Mouse (Mus musculus): ENCODE measurements around the gene Unc119. TPM values are rescaled to one million over a fixed set of nuclear protein-coding genes. Genes with fewer than 3 reads are reported as not detected.

The Unc119 gene
- total RNA-seq, 2 experiments from 2014 or later, result 10.1 to 16.2 TPM

DNA sequence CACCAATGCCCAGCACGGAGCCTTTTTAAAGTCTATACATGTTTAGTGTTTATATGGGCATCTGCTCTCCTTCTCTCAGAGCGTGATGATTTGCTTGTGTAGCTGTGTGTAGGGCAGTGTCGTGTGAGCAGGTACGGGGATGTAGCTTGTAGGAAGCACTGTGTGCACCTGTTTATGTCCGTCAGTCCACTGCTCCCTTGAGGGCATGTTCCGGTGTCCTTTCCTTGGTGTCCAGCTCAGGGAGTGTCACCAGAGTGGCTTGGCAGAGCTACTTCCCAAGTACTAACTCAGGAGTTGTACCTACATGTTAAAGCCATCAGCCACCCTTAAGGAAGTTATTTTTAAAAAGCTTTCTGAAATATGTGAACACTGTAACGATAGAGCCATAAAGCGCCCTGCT lies 6.2 kb upstream of the Unc119 start:
- DNase-seq, result no peak

GRCm38 (mm10) chr11:78341702-78342101 lies 1.6 kb upstream of the Unc119 start:
- DNase-seq, result no peak
- intact Hi-C loops (cut with DNase I), result no loop called here

More for the DNA sequence above, 6.2 kb upstream of the Unc119 start:
- intact Hi-C loops (cut with DNase I), result no loop called here

- intact Hi-C loops (cut with DNase I), result loop anchor here (2.0 kb wide), 1 partner anchor 80 kb away; no protein-coding TSS in a partner anchor
- no peak for DNase-seq
Measured at GRCm38 (mm10) chr11:78344328-78344889, 1.1 kb downstream of the Unc119 start.

- peak; percentile 64 to 66 for DNase-seq
- intact Hi-C loops (cut with DNase I), result loop anchor here (2.0 kb wide), 1 partner anchor 80 kb away; no protein-coding TSS in a partner anchor
Measured at GRCm38 (mm10) chr11:78344890-78345715, 1.8 kb downstream of the Unc119 start.

GRCm38 (mm10) chr11:78345801-78346200 lies 2.5 kb downstream of the Unc119 start:
- intact Hi-C loops (cut with DNase I), result loop anchor here (2.0 kb wide), 1 partner anchor 81 kb away; no protein-coding TSS in a partner anchor
- DNase-seq, result no peak

DNA sequence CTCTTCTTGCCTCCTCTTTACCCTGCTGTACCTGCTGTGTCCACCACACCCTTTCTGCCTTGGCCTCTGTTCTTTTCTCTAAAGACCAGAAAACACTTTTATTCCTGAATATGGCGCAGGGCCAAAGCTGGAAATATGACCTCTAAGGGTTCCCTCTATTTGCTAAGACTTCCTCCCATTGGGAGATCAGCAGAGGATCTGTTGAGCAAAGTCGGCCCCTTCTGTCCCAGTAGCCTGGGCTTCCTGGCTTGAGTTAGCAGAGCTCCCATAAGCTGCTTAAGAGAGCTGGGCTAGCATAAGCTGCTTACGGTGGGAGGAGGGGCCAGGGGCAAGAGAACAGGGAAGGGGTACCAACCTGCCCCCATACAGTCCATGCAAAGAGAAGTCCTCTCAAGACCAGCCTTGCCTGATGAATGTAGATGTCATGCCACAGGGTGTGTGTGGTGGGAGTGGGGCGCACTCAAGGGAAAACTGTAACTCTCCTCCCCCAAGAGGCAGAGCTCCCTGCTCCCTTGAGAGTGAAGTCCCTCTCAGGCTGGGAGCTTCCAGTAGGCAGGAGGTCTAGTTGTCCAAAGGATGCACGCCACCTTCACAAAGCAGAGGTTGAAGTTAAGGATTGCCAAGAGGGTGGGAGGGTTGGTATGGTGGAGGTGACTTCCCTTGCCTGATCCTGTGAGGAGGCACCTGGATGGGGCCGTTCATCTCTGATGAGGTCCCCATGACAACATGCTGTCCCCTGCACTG lies 3.2 kb downstream of the Unc119 start:
- no peak for DNase-seq
- intact Hi-C loops (cut with DNase I), result no loop called here

DNA sequence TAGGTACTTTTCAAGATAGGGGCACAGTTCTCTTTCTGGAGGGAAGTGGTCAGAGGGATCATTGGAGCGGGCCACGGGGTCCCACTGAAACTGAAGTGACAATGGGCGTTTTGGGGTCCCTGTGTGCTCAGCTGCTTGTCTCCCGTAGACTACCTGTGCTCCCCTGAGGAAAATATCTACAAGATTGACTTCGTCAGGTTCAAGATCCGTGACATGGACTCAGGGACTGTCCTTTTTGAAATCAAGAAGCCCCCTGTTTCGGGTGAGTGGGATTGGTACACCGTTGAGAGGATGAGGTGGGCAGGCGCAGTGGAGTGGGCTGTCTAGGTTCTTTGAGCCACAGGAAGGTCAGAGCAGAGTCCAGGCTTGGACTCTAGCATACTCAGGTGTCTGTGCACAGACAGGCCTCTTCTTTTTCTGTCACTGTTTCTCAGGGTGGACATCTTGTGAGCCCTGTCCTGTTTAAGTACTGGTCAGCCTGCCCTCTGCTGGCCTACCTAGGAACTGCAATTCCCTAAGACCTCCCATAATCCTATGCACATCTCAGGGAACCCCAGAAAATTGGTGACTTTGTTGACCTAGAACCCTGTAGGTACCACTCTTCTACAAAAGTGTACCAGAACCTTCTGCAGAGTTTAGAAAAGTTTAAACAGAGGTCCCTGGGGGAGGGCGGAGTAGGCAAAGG lies 3.9 kb downstream of the Unc119 start:
- peak; percentile 62 to 71 for DNase-seq
- intact Hi-C loops (cut with DNase I), result no loop called here

DNA sequence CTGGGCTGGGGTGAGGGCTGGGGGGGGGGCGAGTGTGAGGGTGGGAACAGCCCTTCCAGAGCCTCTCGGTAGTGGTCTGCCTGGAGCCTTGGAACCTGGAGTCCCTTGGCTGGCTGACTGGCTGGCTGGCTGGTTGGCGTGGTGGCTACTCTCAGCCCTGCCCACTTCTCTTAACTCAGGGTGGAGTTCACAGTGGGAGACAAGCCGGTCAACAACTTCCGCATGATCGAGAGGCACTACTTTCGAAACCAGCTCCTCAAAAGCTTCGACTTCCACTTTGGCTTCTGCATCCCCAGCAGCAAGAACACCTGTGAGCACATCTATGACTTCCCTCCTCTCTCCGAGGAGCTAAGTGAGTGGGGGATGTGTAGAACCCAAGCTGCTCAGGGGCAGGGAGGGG lies 4.6 kb downstream of the Unc119 start:
- intact Hi-C loops (cut with DNase I), result no loop called here
- no peak for DNase-seq

- intact Hi-C loops (cut with DNase I), result no loop called here
- DNase-seq, result no peak
Measured at GRCm38 (mm10) chr11:78348474-78348873, 5.2 kb downstream of the Unc119 start.

DNA sequence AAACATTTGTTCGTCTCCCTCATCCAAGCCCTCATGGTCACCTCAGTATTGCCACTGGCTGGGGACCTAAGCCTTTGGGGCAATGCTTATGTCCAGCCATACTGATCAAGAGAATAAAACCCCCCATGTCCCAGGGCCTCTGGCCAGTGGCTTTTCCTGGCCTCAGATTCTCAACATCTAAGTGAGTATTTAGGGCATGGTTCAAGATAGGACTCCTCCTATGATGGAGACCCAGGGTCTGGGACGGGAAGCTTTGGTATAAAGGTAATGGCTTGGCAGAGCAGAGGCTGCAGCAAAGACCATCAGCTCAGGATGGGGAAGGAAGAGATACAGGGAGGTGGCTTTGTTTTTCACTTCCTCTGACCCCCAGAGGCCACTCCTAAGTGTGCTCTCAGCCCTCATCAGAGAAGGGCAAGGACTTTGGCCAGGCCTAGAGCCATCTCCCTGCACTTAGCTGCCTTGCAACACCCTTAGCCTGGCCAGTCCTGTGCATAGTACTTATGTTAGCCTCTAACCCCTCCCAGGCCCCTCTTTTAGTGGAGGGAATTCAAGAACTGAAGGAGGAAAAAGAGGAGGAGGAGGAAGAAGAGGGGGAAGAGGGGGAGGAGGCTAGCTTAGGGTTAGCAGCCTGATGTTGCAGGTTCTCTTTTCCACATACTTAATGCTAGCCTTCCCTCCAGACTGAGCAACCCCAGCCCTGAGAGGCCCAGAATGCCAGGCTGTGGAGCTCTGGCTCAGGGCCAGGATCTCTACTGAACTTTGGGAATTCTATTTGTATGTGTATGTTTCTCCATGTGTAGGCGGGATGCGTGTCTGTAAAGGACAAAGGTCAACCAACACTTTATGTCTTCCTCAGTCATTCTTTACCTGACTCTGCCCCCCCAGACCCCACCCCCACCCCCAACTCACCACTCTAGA lies 6.4 kb downstream of the Unc119 start:
- intact Hi-C loops (cut with DNase I), result no loop called here
- no peak for DNase-seq

GRCm38 (mm10) chr11:78353081-78353480 lies 9.8 kb downstream of the Unc119 start:
- intact Hi-C loops (cut with DNase I), result no loop called here
- DNase-seq, result no peak

DNA sequence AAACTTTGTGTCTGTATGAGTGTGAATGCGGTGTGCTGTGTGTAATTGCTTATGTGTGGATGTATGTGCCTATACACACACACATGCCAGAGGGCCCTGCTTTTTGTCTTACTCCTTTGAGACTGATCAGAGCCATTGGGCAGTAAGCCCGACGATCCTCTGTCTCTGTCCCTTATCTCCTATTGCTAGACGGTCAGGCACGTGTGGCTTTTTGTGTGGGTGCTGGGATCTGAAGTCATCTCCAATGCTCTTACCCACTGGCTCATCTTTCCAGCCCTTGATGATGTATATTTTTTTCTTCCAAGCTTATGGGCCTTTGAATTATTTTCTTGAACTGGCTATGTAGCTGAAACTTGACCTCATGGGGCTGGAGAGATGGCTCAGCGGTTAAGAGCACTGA lies 11.6 kb downstream of the Unc119 start:
- intact Hi-C loops (cut with DNase I), result no loop called here
- DNase-seq, result no peak

DNA sequence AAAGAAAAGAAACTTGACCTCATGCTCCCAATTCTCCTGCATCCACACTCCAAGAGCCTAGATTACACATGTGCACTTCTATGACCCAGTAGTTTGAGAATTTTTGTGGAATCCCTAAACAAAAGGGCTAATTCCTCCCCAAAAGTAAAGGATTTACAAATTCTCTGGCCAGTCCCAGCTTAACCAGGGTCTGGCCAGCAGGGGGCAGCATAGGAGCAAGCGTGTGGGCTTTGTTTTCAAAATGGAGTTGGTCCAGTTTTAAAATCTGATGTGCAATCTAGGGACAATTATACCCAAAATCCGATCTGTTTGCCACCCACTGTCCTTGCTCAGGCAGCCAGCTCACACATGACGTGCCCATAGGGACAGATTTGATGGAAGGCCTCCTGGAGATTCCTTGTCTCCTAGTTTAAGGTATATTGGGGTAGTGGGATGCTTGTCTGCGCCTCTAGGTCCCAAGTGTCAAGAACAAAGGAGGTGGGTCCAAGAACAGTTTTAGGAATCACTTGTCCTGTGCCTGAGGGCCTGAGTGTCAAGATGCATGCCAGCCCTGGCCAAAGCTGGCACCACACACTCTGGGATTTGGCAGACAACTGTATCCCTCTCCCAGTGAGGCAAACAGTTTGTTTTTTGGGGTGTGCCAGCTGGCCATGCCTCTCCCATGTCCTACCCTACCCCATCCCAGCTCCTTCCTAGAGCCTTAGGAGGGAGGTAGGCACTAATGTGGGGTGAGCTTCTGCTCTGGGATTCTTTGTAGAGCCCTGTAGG lies 12.4 kb downstream of the Unc119 start:
- DNase-seq, result peak; percentile 57 to 66
- intact Hi-C loops (cut with DNase I), result no loop called here

DNA sequence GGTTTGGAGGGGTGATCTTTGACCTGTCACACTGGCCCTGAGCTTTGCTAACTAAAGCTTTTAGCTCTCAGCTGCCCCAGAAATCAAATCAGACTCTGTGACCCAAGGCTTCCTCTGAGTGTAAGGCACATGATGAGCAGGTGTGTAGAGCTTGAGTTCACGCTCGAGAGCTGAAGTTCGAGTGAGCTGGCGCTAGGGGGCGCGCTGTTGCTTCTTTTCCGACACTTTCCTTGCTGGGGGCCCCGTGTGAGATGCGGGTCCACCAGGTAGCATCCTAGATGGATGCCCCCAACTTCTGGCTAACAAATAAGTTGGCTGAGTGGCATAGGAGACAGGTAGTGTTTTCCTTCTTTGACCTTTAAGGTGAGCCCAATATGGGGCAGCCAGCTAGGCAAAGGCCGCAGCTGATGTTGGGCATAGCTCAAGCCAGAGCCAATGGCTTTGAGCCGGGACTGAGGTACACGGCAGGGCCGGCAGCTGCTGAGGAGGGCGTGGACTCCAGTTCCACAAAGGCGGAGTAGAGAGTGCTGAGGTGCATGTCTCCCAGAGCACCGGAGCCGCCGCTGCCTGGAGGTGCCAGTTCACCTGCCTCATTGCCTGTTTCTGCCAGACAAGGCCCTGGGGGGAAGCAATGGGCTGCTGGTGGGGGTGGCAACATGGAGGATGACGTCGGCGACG lies 15.2 kb downstream of the Unc119 start:
- intact Hi-C loops (cut with DNase I), result no loop called here
- no peak for DNase-seq

DNA sequence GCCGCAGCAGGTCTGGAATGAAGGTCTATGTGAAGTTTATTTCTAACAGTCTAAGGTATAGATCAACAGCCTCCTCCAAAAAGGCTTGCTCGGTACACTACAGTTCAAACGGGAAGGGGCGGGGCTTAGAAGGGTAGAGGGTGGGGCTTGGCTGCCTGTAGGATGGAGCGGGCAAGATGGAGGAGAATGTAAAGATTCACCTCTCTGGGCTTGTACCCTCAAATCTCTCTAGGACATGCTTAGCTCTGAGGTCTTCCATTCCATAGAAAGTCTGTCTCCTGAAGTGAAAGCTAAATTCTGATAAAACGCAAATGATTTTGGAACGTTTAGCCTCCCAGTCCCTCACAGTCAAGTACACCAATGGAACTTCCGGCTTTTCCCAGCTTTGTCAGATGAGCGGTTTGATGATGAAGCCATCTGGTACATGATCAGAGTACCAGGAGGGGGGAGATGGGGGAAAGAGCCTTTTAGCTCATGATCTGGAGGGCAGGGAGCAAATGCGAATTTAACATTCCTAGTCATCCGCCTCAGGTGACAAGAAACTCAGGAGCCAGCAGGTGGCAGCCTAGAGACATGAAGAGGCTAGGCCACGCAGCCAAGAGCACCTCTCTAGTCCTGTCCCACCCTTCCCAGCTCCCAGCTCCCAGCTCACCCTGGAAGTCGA lies 17.0 kb downstream of the Unc119 start:
- peak; percentile 53 to 60 for DNase-seq
- intact Hi-C loops (cut with DNase I), result loop anchor here (1.0 kb wide), 1 partner anchor 38 kb away; no protein-coding TSS in a partner anchor

GRCm38 (mm10) chr11:78360789-78361131 lies 17.5 kb downstream of the Unc119 start:
- DNase-seq, result no peak
- intact Hi-C loops (cut with DNase I), result loop anchor here (1.0 kb wide), 1 partner anchor 38 kb away; no protein-coding TSS in a partner anchor

GRCm38 (mm10) chr11:78363309-78364007 lies 20.2 kb downstream of the Unc119 start:
- intact Hi-C loops (cut with DNase I), result no loop called here
- DNase-seq, result no peak
